Mouse (Mus musculus): ENCODE data around the gene Nuak1.

DNA sequence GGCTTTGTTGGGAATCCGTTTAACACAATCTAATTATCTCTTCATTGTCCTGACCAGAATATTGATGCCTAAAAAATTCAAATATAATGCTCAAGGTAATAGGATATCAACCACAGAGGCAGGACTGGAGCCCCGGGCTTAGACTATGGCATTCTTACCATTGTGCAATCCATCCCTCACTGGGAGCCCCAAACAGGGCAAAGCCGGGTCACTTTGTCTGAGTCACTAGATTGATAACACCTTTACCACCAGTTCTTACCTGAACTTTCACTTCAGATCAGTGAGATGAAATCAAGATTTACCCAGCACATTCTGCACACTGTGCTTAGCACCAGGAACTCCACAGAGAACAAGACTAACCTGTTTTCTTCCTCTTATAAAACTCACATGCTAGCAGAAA, 43.2 kb upstream of the Nuak1 start:
- TF ChIP-seq CTCF (conservative IDR thresholded peaks at IDR 0.05; ENCODE audit: low read length) (no peak), POU5F1 (IDR thresholded peaks at IDR 0.05; ENCODE audit: borderline replicate concordance, low read length) (no peak), NANOG (IDR thresholded peaks at IDR 0.05; ENCODE audit: borderline replicate concordance, low read length) (no peak)

Measured in E14TG2a.4 (cell line).